Mouse (Mus musculus) adrenal gland, postnatal 25 days (tissue): ENCODE results near the gene Sdc3. TPM values are rescaled to one million over a fixed set of nuclear protein-coding genes. Genes with fewer than 3 reads are reported as not detected.

Experiments used
- DNase-seq: peaks from one replicate; pipeline ENCODE4 v3.0.0; 2021; ENCODE audit warnings: mixed read lengths
- total RNA-seq: library from RNA; stranded (reverse); gene quantifications from 2 replicates; pipeline ENCODE4 v1.2.3, GENCODE M21; 2021

The Sdc3 gene
- total RNA-seq, 1 experiment from 2014 or later = 496 TPM

- DNase-seq = no peak
Measured at GRCm38 (mm10) chr4:130794771-130795170, 2.4 kb downstream of the Sdc3 start.

- DNase-seq = no peak
Measured at GRCm38 (mm10) chr4:130795970-130796369, 3.6 kb downstream of the Sdc3 start.

DNA sequence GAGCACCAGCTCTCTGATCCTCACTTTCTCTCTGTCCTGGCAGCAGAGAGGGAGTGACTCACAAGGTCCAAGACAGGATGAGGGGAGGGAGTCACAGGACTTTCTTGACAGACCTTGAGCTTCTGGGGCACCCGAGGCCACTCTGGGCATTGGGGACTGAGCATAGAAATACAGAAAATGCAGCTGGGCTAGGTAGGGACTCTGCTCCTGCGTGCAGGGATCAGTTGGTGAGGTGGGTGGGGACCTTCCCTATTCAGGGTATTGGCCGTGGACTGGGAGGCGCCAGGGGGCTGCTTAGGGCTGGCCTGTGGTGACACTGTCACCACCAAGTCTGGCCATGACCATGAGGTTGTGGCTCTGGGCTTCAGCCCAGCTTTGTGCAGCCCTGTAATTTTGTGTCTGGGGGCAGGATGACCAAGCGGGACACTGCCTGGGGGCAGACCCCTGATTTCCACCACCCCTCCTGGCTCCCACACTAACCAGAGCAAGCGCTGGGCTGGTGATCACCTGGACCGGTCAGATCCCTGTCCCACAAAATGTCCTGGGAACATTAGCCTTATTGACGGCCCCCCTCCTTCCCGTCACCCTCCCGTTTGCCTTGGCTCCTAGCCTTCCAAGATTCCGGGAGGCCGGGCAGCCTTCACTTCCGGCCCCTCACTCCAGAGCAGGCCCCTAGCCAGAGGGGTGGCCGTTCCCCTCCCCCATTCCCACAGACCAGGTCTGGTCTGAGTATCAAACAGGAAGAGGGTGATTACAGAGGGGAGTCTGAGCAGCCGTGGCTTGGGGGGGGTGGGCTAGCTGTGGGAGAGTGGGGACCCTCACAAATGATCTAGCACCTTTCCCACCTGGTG lies 5.1 kb downstream of the Sdc3 start:
- DNase-seq = peak; percentile 63

GRCm38 (mm10) chr4:130798416-130798815 lies 6.1 kb downstream of the Sdc3 start:
- no peak for DNase-seq

DNA sequence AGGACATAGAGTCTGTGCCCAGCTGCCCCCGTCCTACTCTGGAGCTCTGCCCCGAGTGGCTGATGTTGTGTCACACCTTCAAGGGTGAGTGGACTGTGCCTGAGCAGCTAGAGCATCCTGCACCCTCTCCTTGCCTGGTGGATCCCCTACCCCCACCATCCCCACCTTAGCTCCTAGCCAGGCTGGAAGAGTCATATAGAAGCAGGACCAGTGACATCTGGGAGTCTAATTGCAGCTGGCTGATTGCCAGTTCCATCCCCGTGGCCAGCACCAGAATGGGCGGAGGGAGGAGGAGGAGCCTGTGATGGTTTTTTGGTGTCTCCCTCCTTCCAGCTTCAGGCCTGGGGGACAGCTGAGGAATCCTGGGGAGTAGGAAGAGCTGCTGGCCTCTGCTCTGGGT lies 6.8 kb downstream of the Sdc3 start:
- peak; percentile 59 for DNase-seq

DNA sequence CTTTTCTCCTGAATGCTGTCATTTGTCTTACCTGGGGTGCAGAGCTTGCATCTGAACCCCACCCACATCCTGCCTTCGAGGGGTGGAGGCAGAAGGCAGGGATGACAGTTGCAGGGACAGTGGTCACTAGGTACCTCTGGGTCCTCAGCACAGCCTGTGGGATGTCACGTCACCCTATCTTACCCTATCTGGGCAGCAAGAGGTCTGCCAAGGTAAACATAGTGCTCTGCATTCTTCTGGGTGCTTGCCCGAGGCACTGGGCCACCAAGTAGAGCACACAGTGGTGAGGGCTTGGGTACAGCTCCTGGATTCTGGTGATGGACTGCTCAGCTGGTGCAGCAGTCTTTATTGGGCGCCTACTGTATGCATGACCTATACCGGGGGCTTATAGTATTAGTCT lies 7.2 kb downstream of the Sdc3 start:
- no peak for DNase-seq

GRCm38 (mm10) chr4:130800147-130800546 lies 7.8 kb downstream of the Sdc3 start:
- DNase-seq = no peak

- DNase-seq = peak; percentile 52
Measured at GRCm38 (mm10) chr4:130801198-130801597, 8.9 kb downstream of the Sdc3 start.

DNA sequence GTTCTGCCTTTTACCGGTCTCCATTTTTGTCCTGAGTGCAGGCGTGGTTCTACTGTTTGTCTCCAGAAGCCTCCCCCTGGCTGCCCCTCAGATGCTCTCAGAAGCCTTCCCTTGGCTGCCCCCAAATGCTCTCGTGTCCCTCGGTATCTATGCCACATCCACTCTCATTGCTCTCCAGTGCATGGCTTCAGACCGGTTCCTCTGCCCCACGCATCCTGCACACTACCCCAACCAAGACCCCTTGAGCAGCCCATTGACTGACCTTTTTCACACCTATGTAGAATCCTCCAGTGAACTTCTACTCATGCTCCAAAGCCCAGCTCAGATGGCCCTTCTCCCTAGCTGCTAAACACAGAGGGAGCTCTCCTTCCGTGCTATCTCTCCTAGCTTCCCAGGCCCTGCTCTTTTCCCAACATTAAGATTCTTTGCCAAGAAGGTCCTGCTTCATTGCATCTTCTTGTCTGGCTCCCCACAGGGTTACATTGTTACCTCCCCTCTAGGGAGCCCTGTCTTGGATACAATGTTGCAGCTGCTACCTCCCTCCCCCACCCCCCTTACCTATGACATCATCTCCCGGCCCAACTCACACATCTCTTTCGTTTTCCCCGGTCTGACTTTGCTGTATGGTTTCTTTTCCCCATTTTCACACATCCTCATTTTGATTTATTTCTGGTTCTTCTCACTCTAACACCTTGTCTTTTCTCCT lies 9.4 kb downstream of the Sdc3 start:
- no peak for DNase-seq

GRCm38 (mm10) chr4:130803591-130803990 lies 11.3 kb downstream of the Sdc3 start:
- DNase-seq = no peak

DNA sequence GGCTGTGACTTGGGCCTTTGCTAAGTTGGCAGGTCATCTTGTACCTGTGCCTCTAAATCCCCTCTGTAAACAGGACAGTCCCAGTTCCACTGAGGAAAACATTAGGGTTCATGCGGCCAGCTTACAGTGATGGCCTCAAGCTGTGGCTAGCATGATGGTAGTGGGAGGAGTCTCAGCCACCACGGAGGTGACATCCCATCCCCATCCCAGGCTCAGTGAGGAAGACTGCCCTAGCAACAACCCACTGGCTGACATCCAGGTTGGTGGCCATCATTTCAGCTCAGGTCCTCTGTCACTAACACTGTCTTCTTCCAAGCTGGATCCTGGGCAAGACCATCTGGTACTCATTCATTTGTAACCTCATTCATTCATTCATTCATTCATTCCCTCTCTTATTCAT lies 12.0 kb downstream of the Sdc3 start:
- DNase-seq = no peak

- DNase-seq = peak; percentile 60
Measured at GRCm38 (mm10) chr4:130804771-130805361, 12.5 kb downstream of the Sdc3 start.

- DNase-seq = no peak
Measured at GRCm38 (mm10) chr4:130805746-130806145, 13.4 kb downstream of the Sdc3 start.

GRCm38 (mm10) chr4:130806746-130807145 lies 14.4 kb downstream of the Sdc3 start:
- DNase-seq = no peak

- DNase-seq = no peak
Measured at GRCm38 (mm10) chr4:130809784-130810183, 17.4 kb downstream of the Sdc3 start.

DNA sequence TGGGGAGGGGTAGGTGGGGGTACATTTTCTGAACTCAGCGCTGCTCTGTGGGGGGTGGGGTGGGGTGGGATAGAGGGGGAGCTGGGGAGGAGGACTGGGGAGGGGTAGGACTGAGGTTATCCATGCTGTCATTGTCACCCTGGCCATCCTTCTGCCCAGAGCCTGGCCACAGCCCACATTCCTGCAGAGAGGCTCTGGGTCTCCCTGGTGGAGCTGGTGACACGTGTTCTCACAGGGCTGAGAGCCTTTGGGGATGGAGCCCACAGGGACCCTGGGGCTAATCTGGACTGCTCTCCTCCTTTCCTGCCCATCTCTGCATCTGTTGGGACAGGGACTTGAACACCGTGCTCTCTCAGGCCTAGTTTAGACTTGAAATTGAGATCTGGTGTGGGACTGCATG lies 18.5 kb downstream of the Sdc3 start:
- no peak for DNase-seq

- DNase-seq = no peak
Measured at GRCm38 (mm10) chr4:130811385-130811784, 19.0 kb downstream of the Sdc3 start.

GRCm38 (mm10) chr4:130813958-130814357 lies 21.6 kb downstream of the Sdc3 start:
- no peak for DNase-seq

- DNase-seq = no peak
Measured at GRCm38 (mm10) chr4:130814742-130815330, 22.5 kb downstream of the Sdc3 start.

DNA sequence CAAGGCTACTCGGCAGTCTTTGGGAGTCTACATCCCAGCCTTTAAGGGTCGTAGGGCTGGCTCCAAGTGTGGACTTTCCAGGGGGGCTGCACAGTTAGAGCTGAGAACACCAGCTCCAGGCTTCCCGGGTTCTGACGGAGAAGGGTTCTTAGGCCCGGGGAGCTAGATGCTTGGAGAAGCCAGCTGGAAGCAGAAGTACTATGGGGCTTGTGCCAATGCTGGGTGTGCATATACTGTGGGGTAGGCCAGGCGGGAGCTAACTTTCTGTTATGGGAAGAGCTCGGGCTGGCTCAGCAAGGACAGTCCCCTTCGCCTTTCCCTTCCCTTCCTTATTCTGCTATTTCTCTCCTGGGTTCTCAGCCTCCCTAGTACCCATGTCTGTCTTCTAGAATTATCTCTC lies 23.5 kb downstream of the Sdc3 start:
- DNase-seq = no peak

GRCm38 (mm10) chr4:130819806-130820205 lies 27.5 kb downstream of the Sdc3 start:
- DNase-seq = no peak

- DNase-seq = no peak
Measured at GRCm38 (mm10) chr4:130820594-130821255, 28.4 kb downstream of the Sdc3 start.
